Mouse (Mus musculus) forebrain, embryonic 14.5 days (tissue): ENCODE measurements around the gene Olfr705. TPM values are rescaled to one million over a fixed set of nuclear protein-coding genes. Genes with fewer than 3 reads are reported as not detected.

Source experiments
- polyA plus RNA-seq: library from polyadenylated mRNA; unstranded; fragments of >200 nt; fragmentation: Nextera tagmentation; extraction: Ambion mirVana; gene quantifications from 2 replicates; pipeline ENCODE4 v1.2.1, GENCODE M21; 2014

The Olfr705 gene
- polyA plus RNA-seq, 1 experiment from 2014 or later, result not detected

Other genes with a start within 250 kb of the Olfr705 start
- gene Olfr693, start 196.3 kb downstream of the Olfr705 start, polyA plus RNA-seq, result not detected in 2 replicates
- gene Olfr694, start 185.1 kb downstream of the Olfr705 start, polyA plus RNA-seq, result not detected in 2 replicates
- gene Olfr695, start 160.5 kb downstream of the Olfr705 start, polyA plus RNA-seq, result not detected in 2 replicates
- not detected in 2 replicates for gene Olfr697, start 134.4 kb downstream of the Olfr705 start, polyA plus RNA-seq
- gene Olfr698, start 121.5 kb downstream of the Olfr705 start, polyA plus RNA-seq, result not detected in 2 replicates
- gene Olfr699, start 83.7 kb downstream of the Olfr705 start, polyA plus RNA-seq, result not detected in 2 replicates
- gene Olfr700, start 68.1 kb downstream of the Olfr705 start, polyA plus RNA-seq, result not detected in 2 replicates
- gene Olfr701, start 62.8 kb downstream of the Olfr705 start, polyA plus RNA-seq, result not detected in 2 replicates
- gene Olfr702, start 43.0 kb downstream of the Olfr705 start, polyA plus RNA-seq, result not detected in 2 replicates
- not detected in 2 replicates for gene Olfr703, start 33.5 kb downstream of the Olfr705 start, polyA plus RNA-seq
- not detected in 2 replicates for gene Olfr704, start 13.7 kb downstream of the Olfr705 start, polyA plus RNA-seq
- not detected in 2 replicates for gene Olfr706, start 11.3 kb upstream of the Olfr705 start, polyA plus RNA-seq
- gene Olfr707, start 24.4 kb upstream of the Olfr705 start, polyA plus RNA-seq, result not detected in 2 replicates
- not detected in 2 replicates for gene Olfr1532-ps1, start 31.1 kb upstream of the Olfr705 start, polyA plus RNA-seq
- not detected in 2 replicates for gene Olfr709-ps1, start 55.3 kb upstream of the Olfr705 start, polyA plus RNA-seq
- not detected in 2 replicates for gene Olfr710, start 71.4 kb upstream of the Olfr705 start, polyA plus RNA-seq
- not detected in 2 replicates for gene Olfr6, start 87.0 kb upstream of the Olfr705 start, polyA plus RNA-seq
- gene Olfr711, start 98.6 kb upstream of the Olfr705 start, polyA plus RNA-seq, result not detected in 2 replicates
- gene Olfr2, start 129.2 kb upstream of the Olfr705 start, polyA plus RNA-seq, result not detected in 2 replicates
- gene Olfr713, start 154.3 kb upstream of the Olfr705 start, polyA plus RNA-seq, result not detected in 2 replicates
- gene Olfr714, start 194.1 kb upstream of the Olfr705 start, polyA plus RNA-seq, result not detected in 2 replicates
- gene Olfr17, start 216.3 kb upstream of the Olfr705 start, polyA plus RNA-seq, result not detected in 2 replicates
- not detected in 2 replicates for gene Olfr715b, start 233.5 kb upstream of the Olfr705 start, polyA plus RNA-seq